Mouse (Mus musculus): ENCODE results near the gene Capn2.

DNA sequence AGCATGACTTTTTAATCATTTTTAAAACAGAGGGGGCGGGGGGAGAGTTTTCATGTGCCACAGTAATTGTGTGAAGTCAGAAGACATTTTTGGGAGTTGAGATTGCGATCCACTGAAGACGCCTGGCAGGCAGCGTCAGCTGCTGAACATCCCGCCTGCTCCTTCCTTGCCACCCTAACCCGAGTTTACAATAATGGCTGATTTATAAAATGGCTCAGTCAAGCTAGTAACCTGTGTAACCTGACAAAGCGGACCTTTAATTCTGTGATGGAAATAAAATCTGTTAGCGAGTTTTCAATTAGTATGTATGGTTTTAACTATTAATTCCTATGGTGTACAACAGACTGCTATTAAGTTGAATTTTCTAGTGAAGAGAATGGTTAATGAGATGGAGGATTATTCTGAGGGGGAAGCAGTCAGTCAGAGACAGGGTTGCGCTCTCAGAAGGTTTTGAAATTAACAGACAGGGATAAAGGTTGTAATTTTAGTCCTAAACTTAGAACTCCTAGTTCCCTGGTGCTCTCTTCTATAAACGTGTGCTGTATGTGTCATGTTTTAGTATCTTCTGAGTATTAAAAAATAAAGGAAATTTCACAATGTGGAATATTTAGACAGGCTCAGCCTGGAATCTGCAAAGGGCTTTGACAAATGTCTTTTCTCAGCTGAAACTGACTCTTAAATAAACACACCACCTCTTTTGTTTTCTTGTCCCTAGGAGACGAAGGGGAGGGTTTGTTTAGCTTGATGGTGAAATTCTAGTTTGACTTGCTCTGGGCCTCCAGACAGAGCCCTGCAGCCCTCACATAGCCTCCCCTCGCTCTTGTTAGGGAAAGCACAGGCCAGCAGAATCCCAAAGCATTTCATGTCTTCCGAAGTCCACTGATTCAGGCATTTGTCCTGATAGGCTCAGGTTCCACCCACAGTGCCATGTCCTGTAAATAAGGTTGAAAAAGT is 56.8 kb downstream of the Capn2 start:
- TF ChIP-seq CTCF (conservative IDR thresholded peaks at IDR 0.05; ENCODE audit: insufficient read depth, insufficient read length, low read depth, low read length) = no peak
- TF ChIP-seq POLR2A (IDR thresholded peaks at IDR 0.05; ENCODE audit: low read depth, low read length) = no peak
